Mouse (Mus musculus): Measurements from ENCODE around the gene Itga2b. TPM values are rescaled to one million over a fixed set of nuclear protein-coding genes. Genes with fewer than 3 reads are reported as not detected.

Gene Itga2b
- polyA plus RNA-seq, 1 experiment from 2014 or later, result 8.4 TPM

DNA sequence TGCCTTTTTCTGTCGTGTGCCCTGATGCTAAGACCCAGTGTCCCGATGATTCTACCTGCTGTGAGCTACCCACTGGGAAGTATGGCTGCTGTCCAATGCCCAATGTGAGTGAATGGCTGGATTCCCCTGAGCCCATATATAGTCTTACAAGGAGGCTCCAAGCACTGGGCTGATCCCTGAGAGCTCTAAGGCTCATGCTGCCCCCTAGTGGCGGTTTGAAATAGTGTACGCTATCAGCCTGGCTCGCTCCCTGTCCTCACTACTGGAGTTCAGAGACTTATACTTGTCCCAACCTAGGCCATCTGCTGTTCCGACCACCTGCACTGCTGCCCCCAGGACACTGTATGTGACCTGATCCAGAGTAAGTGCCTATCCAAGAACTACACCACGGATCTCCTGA is 35.5 kb downstream of the Itga2b start:
- Histone ChIP-seq H3K27ac (no peak overlapping the region), H3K4me1 (replicated peaks; ENCODE audit: control insufficient read depth, insufficient read depth, low read length) (peaks cover 25% of the 10 kb centered on the region)
- 9% methylated on average over 7 of the region's 7 CpGs for WGBS

DNA sequence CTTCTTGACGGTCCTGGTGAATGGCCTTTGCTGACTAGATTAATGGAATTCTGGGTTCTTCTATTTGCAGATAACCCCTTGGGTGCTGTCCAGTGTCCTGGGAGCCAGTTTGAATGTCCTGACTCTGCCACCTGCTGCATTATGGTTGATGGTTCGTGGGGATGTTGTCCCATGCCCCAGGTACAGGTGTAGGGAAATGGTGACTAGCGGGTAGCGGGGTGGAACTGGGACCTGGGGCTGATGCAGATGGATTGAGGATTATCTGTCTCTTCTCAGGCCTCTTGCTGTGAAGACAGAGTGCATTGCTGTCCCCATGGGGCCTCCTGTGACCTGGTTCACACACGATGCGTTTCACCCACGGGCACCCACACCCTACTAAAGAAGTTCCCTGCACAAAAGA is 36.1 kb downstream of the Itga2b start:
- 0 out of 2 replicates have a peak overlapping the region, but pooled peaks have one; percentile 10 for H3K9ac ChIP-seq
- peaks cover 25% of the 10 kb centered on the region for H3K4me1 ChIP-seq (replicated peaks; ENCODE audit: control insufficient read depth, insufficient read depth, low read length)
- no peak overlapping the region for H3K27ac ChIP-seq
- no peaks in the 10 kb centered on the region for H3K9me3 ChIP-seq (ENCODE audit: control insufficient read depth, low read length)
- H3K36me3 ChIP-seq (replicated peaks; ENCODE audit: control insufficient read depth, insufficient read depth), result peaks cover 50% of the 10 kb centered on the region
- H3K4me3 ChIP-seq (replicated peaks; ENCODE audit: low read length), result no peak overlapping the region
- WGBS, result 90% methylated on average over 7 of the region's 7 CpGs
- DNase-seq (ENCODE audit: low spot score) (no peak), ATAC-seq (ENCODE audit: low FRiP score) (no peak)
- no peaks in the 10 kb centered on the region for H3K27me3 ChIP-seq (ENCODE audit: control insufficient read depth, insufficient read depth, low read length)
- no peak overlapping the region for H3K4me2 ChIP-seq (replicated peaks)

More for the DNA sequence above, 35.5 kb downstream of the Itga2b start:
- peak; percentile 41; the same call in 1 of the 2 replicates for ATAC-seq (ENCODE audit: low FRiP score)
- DNase-seq (ENCODE audit: low spot score), result peak; percentile 95
- Histone ChIP-seq H3K4me3 (replicated peaks; ENCODE audit: low read length) (no peak overlapping the region), H3K4me2 (replicated peaks) (no peak overlapping the region), H3K36me3 (replicated peaks; ENCODE audit: control insufficient read depth, insufficient read depth) (peaks cover 55% of the 10 kb centered on the region), H3K9me3 (ENCODE audit: control insufficient read depth, low read length) (no peaks in the 10 kb centered on the region), H3K9ac (0 out of 2 replicates have a peak overlapping the region, but pooled peaks have one; percentile 10), H3K27me3 (ENCODE audit: control insufficient read depth, insufficient read depth, low read length) (no peaks in the 10 kb centered on the region)

DNA sequence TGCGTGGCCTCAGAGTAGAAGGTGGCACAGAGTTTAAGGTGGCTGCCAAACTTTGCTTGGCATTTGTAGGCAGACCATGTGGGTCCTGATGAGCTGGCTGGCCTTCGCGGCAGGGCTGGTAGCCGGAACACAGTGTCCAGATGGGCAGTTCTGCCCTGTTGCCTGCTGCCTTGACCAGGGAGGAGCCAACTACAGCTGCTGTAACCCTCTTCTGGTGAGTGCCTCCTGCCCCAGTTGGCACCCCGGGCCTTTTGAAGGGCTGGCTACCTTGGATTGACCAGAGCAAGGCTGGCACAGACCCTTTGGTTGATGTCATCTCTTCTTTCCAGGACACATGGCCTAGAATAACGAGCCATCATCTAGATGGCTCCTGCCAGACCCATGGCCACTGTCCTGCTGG is 37.0 kb downstream of the Itga2b start:
- H3K9me3 ChIP-seq (ENCODE audit: control insufficient read depth, low read length), result no peaks in the 10 kb centered on the region
- WGBS, result 90% methylated on average over 6 of the region's 6 CpGs
- H3K27ac ChIP-seq, result no peak overlapping the region
- H3K4me2 ChIP-seq (replicated peaks), result no peak overlapping the region
- no peak overlapping the region for H3K4me3 ChIP-seq (replicated peaks; ENCODE audit: low read length)
- H3K9ac ChIP-seq, result no peak overlapping the region
- DNase-seq (ENCODE audit: low spot score) (no peak), ATAC-seq (ENCODE audit: low FRiP score) (no peak)
- peaks cover 40% of the 10 kb centered on the region for H3K36me3 ChIP-seq (replicated peaks; ENCODE audit: control insufficient read depth, insufficient read depth)
- H3K27me3 ChIP-seq (ENCODE audit: control insufficient read depth, insufficient read depth, low read length), result no peaks in the 10 kb centered on the region
- peaks cover 18% of the 10 kb centered on the region for H3K4me1 ChIP-seq (replicated peaks; ENCODE audit: control insufficient read depth, insufficient read depth, low read length)

DNA sequence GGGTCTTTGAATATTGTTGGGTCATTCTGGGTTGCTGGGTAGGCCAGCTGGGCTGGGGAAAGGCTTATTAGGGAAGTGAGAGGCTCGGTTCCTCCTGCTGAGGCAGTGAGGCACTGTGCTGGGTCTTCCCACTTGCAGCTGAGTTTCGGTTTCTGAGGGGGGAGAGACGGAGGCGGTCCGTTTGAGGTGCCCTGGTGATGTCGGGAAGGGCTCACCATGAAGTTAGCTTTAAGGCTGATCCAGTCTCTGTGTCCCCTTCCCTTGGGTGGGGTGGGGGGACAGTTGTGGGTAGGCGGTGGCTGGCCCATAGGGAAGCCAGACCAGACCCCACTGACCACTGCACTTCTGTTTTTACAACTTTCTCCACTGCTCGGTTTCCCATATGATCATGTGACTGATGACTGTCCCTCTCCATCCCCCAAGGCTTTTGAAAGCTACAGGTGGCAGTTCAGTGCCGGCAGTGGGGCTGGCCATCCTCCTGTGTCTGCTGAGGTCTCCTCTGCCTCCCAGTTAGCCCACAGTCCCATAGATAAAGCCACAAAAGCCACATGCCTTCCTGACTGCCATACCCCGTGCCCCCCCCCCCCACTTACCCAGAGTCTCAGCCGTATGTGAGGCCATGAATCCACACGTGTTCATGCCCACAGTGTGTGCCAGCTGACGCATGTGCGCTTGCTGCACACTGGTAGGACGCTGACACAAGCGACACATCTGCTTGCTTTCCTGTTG is 37.6 kb downstream of the Itga2b start:
- ATAC-seq (ENCODE audit: low FRiP score) (no peak), DNase-seq (ENCODE audit: low spot score) (no peak)
- Histone ChIP-seq H3K4me1 (replicated peaks; ENCODE audit: control insufficient read depth, insufficient read depth, low read length) (peaks cover 12% of the 10 kb centered on the region), H3K4me2 (replicated peaks) (no peak overlapping the region), H3K27me3 (ENCODE audit: control insufficient read depth, insufficient read depth, low read length) (no peaks in the 10 kb centered on the region), H3K4me3 (replicated peaks; ENCODE audit: low read length) (no peak overlapping the region), H3K9ac (no peak overlapping the region), H3K36me3 (replicated peaks; ENCODE audit: control insufficient read depth, insufficient read depth) (peaks cover 34% of the 10 kb centered on the region), H3K9me3 (ENCODE audit: control insufficient read depth, low read length) (no peaks in the 10 kb centered on the region), H3K27ac (no peak overlapping the region)
- WGBS, result 69% methylated on average over 16 of the region's 16 CpGs

DNA sequence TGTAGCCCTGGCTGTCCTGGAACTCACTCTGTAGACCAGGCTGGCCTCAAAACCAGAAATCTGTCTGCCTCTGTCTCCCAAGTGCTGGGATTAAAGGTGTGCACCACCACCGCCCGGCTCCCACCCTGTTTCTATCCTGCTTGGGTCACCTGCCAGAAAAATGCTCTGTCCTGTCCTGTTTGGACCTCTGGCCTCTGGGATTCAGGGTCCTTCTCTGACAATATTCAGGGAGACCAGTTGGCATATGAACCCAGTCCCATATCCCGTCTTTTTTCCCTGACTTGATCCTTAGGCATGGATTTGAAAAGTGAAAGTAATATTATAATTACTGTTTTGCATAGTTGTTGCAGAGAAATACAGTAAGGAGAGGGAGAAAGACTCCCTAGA is 38.2 kb downstream of the Itga2b start:
- DNase-seq (ENCODE audit: low spot score), result no peak
- no peaks in the 10 kb centered on the region for H3K27me3 ChIP-seq (ENCODE audit: control insufficient read depth, insufficient read depth, low read length)
- H3K4me3 ChIP-seq (replicated peaks; ENCODE audit: low read length), result no peak overlapping the region
- no peak overlapping the region for H3K9ac ChIP-seq
- no peaks in the 10 kb centered on the region for H3K9me3 ChIP-seq (ENCODE audit: control insufficient read depth, low read length)
- peaks cover 29% of the 10 kb centered on the region for H3K36me3 ChIP-seq (replicated peaks; ENCODE audit: control insufficient read depth, insufficient read depth)
- no peak for ATAC-seq (ENCODE audit: low FRiP score)
- H3K27ac ChIP-seq, result no peak overlapping the region
- peaks cover 7% of the 10 kb centered on the region; the same call in 1 of the 2 replicates for H3K4me1 ChIP-seq (replicated peaks; ENCODE audit: control insufficient read depth, insufficient read depth, low read length)
- no peak overlapping the region for H3K4me2 ChIP-seq (replicated peaks)
- WGBS, result 84% methylated on average over 3 of the region's 3 CpGs

DNA sequence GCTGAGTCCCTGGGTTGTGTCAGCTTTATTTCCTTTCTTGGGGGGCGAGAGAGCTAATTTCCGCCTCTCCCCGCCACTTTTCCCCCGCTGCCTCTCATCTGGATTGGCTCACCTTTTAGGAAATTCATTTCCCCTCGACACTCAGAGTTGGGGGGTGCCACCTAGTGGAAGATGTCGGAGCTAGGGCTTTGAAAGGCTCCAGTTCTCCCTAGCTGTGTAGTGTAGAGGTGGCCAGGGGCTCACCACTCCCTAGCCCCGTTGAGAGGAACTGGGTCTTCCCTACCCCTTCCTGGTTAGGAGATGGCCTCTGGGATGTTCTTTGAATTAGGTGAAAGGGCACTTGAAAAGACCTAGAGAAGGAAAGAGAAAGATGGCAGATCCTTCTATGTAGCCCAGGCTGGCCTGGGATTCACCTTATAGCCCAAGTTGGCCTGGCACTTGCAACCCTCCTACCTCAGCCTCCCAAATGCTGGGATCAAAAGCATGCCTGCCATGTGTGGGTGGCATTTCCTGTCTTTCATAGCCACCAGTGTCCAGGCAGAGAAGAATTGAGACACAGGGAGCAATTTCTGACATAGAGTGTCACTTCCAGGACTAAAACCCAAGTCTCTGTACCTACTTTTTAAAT is 38.8 kb downstream of the Itga2b start:
- H3K4me1 ChIP-seq (replicated peaks; ENCODE audit: control insufficient read depth, insufficient read depth, low read length), result peaks cover 7% of the 10 kb centered on the region; the same call in 1 of the 2 replicates
- peak overlapping the region; percentile 76 for H3K9ac ChIP-seq
- no peaks in the 10 kb centered on the region for H3K27me3 ChIP-seq (ENCODE audit: control insufficient read depth, insufficient read depth, low read length)
- WGBS, result under 1% methylated on average over 7 of the region's 7 CpGs
- H3K4me3 ChIP-seq (replicated peaks; ENCODE audit: low read length), result peak overlapping the region; percentile 63
- H3K9me3 ChIP-seq (ENCODE audit: control insufficient read depth, low read length), result no peaks in the 10 kb centered on the region
- peak overlapping the region; percentile 53 for H3K27ac ChIP-seq
- H3K36me3 ChIP-seq (replicated peaks; ENCODE audit: control insufficient read depth, insufficient read depth), result peaks cover 23% of the 10 kb centered on the region
- ATAC-seq (ENCODE audit: low FRiP score) (peak; percentile 37; the same call in 1 of the 2 replicates), DNase-seq (ENCODE audit: low spot score) (peak; percentile 82)
- peak overlapping the region; percentile 90 for H3K4me2 ChIP-seq (replicated peaks)

DNA sequence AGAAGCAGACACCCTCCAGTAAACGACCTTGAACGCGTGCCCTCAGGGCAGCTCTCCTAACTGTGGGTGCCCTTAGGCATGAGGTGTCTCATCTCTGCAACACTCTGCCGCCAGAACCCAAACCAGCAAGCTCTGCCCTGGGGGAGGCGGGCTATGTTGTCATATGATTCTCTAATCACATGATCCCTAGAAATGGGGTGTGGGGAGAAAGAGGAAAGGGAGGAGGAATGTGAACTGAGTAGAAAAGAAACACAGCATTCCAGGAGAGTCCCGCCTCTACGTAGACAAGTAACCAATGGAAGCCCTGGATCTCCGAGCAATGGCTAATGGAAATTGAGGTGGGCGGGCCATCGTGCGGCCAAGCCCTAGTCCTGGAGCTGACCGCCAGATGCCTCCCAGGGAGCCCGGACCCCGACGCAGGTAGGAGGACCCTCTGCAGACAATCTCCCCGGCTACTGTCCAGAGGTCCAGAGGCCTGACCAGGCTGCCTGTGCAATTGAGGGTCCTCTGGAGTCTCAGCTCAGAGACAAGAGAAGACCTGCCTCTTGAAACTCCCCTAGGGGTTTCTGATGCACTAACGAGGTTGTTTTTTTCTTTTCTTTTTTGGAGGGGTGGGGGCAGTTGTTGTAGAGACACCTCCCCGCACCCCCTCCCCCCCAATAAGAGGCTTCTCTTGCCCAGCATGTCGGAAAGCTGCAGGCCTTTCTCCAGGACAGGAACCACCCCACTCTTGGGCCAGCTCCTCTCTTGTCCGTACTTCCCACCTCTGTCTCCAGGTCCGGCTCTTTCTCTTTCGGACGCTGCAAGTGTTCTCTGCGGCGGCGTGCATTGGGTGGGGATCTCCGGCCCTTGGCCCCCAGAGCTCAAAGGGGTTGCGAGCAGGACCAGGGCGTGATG is 39.6 kb downstream of the Itga2b start, which contains the start of gene Grn:
Grn (plus strand) TSS at position 195 of the 897 bp plus-strand sequence.
- Histone ChIP-seq H3K4me2 (replicated peaks) (peak within 1 kb of the TSS; percentile 90), H3K36me3 (replicated peaks; ENCODE audit: control insufficient read depth, insufficient read depth) (peaks cover 16% of the 10 kb centered on the region), H3K9ac (peak within 1 kb of the TSS; percentile 76), H3K4me1 (replicated peaks; ENCODE audit: control insufficient read depth, insufficient read depth, low read length) (peaks cover 7% of the 10 kb centered on the region; the same call in 1 of the 2 replicates), H3K9me3 (ENCODE audit: control insufficient read depth, low read length) (no peaks in the 10 kb centered on the region), H3K27me3 (ENCODE audit: control insufficient read depth, insufficient read depth, low read length) (no peaks in the 10 kb centered on the region), H3K4me3 (replicated peaks; ENCODE audit: low read length) (peak within 1 kb of the TSS; percentile 63), H3K27ac (peak within 1 kb of the TSS; percentile 53)
- WGBS, result under 1% methylated on average over 29 of the region's 29 CpGs
- DNase-seq (ENCODE audit: low spot score) (peak; percentile 91), ATAC-seq (ENCODE audit: low FRiP score) (peak; percentile 88)

DNA sequence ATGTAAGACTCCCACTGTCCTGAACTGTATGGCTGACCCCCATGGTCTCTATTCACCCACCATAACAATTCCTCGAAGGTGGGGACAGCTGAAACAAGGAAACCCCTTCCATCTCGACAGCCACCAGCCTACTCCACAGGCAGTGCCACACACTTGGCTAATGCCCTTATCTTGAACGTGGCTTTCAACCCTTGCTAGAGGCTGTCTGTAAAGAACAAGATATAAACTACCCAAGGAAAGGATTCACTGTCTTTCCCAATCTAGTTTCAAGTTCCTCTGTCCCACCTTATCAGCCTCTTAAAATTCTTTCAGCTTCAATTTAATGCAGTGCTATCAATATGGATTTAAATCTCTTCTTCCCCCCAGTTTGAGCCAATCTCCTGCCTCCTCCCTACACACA is 40.4 kb downstream of the Itga2b start:
- H3K9ac ChIP-seq, result peak overlapping the region; percentile 76
- H3K4me1 ChIP-seq (replicated peaks; ENCODE audit: control insufficient read depth, insufficient read depth, low read length), result peaks cover 7% of the 10 kb centered on the region; the same call in 1 of the 2 replicates
- DNase-seq (ENCODE audit: low spot score) (no peak), ATAC-seq (ENCODE audit: low FRiP score) (no peak)
- no peaks in the 10 kb centered on the region for H3K9me3 ChIP-seq (ENCODE audit: control insufficient read depth, low read length)
- peak overlapping the region; percentile 63 for H3K4me3 ChIP-seq (replicated peaks; ENCODE audit: low read length)
- H3K27ac ChIP-seq, result 0 out of 2 replicates have a peak overlapping the region, but pooled peaks have one; percentile 53
- no peaks in the 10 kb centered on the region for H3K27me3 ChIP-seq (ENCODE audit: control insufficient read depth, insufficient read depth, low read length)
- WGBS, result 46% methylated on average over 3 of the region's 3 CpGs
- H3K4me2 ChIP-seq (replicated peaks), result peak overlapping the region; percentile 90
- H3K36me3 ChIP-seq (replicated peaks; ENCODE audit: control insufficient read depth, insufficient read depth), result peaks cover 7% of the 10 kb centered on the region
